Mouse (Mus musculus): ENCODE data around the gene Chst12.

Gene Chst12

GRCm38 (mm10) chr5:140572611-140573010, 67.3 kb downstream of the Chst12 start:
- no peak for DNase-seq

All from cerebellum, postnatal 36 days (tissue).